Mouse (Mus musculus): ENCODE measurements around the gene Gm21915. TPM values are rescaled to one million over a fixed set of nuclear protein-coding genes. Genes with fewer than 3 reads are reported as not detected.

The Gm21915 gene
- not detected in 2 replicates for polyA plus RNA-seq (2012; rRNA removed)

GRCm38 (mm10) chr9:40670313-40670712, at the start of gene Gm21915:
Gm21915 (plus strand) TSS chr9:40670613.
- Histone ChIP-seq H3K4me3 (ENCODE audit: insufficient read depth, low read length) (no peak within 1 kb of the TSS), H3K4me1 (ENCODE audit: control insufficient read depth, insufficient read depth, low read length) (peaks cover 2% of the 10 kb centered on the region; the same call in 1 of the 2 replicates), H3K27ac (ENCODE audit: insufficient read depth, low read length) (no peak within 1 kb of the TSS)
- TF ChIP-seq POLR2A (IDR thresholded peaks at IDR 0.05; ENCODE audit: extremely low read depth, insufficient read depth, low read length) = no peak
- no peak for TF ChIP-seq CTCF (IDR thresholded peaks at IDR 0.05; ENCODE audit: extremely low read depth, insufficient read depth, low read length)

DNA sequence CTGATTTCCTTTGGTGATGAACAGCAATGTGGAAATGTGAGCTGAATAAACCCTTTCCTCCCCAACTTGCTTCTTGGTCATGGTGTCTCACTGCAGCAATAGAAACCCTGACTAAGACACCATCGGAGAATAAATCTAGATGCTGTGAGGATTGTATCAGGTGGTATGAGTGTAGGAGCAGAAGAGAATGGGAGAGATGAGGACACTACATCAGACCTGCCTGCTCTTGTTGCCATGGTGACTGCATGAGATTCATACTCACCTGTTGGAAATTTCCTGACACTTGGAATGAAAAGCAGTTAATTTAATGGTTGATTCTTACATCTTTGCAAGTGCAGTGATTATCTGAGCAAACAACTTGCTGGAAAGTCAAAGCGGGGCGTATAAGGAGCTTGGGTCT, 48.1 kb upstream of the Gm21915 start:
- TF ChIP-seq CTCF (IDR thresholded peaks at IDR 0.05; ENCODE audit: extremely low read depth, insufficient read depth, low read length) (no peak), POLR2A (IDR thresholded peaks at IDR 0.05; ENCODE audit: extremely low read depth, insufficient read depth, low read length) (no peak)
- no peak overlapping the region for H3K27ac ChIP-seq (ENCODE audit: insufficient read depth, low read length)
- no peak overlapping the region for H3K4me3 ChIP-seq (ENCODE audit: insufficient read depth, low read length)

GRCm38 (mm10) chr9:40622793-40623192, 47.6 kb upstream of the Gm21915 start:
- Histone ChIP-seq H3K27ac (ENCODE audit: insufficient read depth, low read length) (no peak overlapping the region), H3K4me3 (ENCODE audit: insufficient read depth, low read length) (no peak overlapping the region), H3K4me1 (ENCODE audit: control insufficient read depth, insufficient read depth, low read length) (0 out of 2 replicates have a peak, but pooled peaks cover 1% of the 10 kb centered on the region)
- TF ChIP-seq CTCF (IDR thresholded peaks at IDR 0.05; ENCODE audit: extremely low read depth, insufficient read depth, low read length) = no peak

More for the DNA sequence above, 48.1 kb upstream of the Gm21915 start:
- 0 out of 2 replicates have a peak, but pooled peaks cover 1% of the 10 kb centered on the region for H3K4me1 ChIP-seq (ENCODE audit: control insufficient read depth, insufficient read depth, low read length)

GRCm38 (mm10) chr9:40625341-40625740, 45.1 kb upstream of the Gm21915 start:
- Histone ChIP-seq H3K4me3 (ENCODE audit: insufficient read depth, low read length) (no peak overlapping the region), H3K27ac (ENCODE audit: insufficient read depth, low read length) (no peak overlapping the region), H3K4me1 (ENCODE audit: control insufficient read depth, insufficient read depth, low read length) (0 out of 2 replicates have a peak, but pooled peaks cover 1% of the 10 kb centered on the region)
- no peak for TF ChIP-seq CTCF (IDR thresholded peaks at IDR 0.05; ENCODE audit: extremely low read depth, insufficient read depth, low read length)
- no peak for TF ChIP-seq POLR2A (IDR thresholded peaks at IDR 0.05; ENCODE audit: extremely low read depth, insufficient read depth, low read length)

DNA sequence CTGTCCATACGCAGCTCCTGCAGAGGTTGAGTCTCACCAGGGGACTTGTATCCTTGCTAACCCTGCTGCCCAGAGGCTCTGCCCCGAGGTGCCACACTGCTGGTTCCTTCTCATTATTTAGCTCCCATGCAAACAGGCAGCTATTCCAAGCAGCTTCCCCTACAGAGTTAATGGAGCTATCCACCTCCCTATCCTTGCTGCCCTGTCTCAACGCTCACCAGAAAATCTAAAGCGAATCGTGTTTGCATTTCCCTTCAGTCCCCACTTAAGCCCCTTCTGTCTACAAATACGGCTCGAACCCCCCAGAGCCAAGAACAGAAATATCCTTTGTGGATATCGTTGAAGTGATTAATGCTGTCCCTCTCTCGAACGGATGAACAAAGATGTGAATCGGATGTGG, 43.8 kb upstream of the Gm21915 start:
- no peak overlapping the region for H3K27ac ChIP-seq (ENCODE audit: insufficient read depth, low read length)
- no peak for TF ChIP-seq CTCF (IDR thresholded peaks at IDR 0.05; ENCODE audit: extremely low read depth, insufficient read depth, low read length)
- TF ChIP-seq POLR2A (IDR thresholded peaks at IDR 0.05; ENCODE audit: extremely low read depth, insufficient read depth, low read length) = no peak
- 0 out of 2 replicates have a peak, but pooled peaks cover 1% of the 10 kb centered on the region for H3K4me1 ChIP-seq (ENCODE audit: control insufficient read depth, insufficient read depth, low read length)
- H3K4me3 ChIP-seq (ENCODE audit: insufficient read depth, low read length) = no peak overlapping the region

DNA sequence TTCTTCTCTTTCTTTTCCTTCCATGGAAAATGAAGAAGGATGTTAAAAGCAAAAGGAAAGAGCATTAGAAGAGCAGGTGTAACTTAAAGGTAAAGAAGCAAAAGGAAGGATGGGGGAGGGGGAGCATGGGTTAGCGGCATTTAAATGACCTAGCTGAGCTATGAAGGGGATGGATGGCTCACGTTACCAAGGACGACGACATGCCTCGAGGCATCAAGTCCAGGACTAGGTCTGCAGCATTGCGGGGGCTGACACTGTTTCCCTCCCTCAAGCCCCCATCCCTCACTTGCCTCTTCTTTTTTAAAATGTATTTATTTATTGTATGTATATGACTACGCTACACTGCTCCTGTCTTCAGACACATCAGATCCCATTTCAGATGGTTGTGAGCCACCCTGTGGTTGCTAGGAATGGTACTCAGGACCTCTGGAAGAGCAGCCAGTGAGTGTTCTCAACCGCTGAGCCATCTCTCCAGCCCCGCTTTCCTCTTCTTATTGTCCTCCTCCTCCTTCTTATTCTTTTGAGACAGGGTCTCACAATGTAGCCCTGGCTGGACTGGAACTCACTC, 43.2 kb upstream of the Gm21915 start:
- no peak overlapping the region for H3K27ac ChIP-seq (ENCODE audit: insufficient read depth, low read length)
- H3K4me3 ChIP-seq (ENCODE audit: insufficient read depth, low read length) = no peak overlapping the region
- H3K4me1 ChIP-seq (ENCODE audit: control insufficient read depth, insufficient read depth, low read length) = 0 out of 2 replicates have a peak, but pooled peaks cover 1% of the 10 kb centered on the region
- TF ChIP-seq CTCF (IDR thresholded peaks at IDR 0.05; ENCODE audit: extremely low read depth, insufficient read depth, low read length) (no peak), POLR2A (IDR thresholded peaks at IDR 0.05; ENCODE audit: extremely low read depth, insufficient read depth, low read length) (no peak)

DNA sequence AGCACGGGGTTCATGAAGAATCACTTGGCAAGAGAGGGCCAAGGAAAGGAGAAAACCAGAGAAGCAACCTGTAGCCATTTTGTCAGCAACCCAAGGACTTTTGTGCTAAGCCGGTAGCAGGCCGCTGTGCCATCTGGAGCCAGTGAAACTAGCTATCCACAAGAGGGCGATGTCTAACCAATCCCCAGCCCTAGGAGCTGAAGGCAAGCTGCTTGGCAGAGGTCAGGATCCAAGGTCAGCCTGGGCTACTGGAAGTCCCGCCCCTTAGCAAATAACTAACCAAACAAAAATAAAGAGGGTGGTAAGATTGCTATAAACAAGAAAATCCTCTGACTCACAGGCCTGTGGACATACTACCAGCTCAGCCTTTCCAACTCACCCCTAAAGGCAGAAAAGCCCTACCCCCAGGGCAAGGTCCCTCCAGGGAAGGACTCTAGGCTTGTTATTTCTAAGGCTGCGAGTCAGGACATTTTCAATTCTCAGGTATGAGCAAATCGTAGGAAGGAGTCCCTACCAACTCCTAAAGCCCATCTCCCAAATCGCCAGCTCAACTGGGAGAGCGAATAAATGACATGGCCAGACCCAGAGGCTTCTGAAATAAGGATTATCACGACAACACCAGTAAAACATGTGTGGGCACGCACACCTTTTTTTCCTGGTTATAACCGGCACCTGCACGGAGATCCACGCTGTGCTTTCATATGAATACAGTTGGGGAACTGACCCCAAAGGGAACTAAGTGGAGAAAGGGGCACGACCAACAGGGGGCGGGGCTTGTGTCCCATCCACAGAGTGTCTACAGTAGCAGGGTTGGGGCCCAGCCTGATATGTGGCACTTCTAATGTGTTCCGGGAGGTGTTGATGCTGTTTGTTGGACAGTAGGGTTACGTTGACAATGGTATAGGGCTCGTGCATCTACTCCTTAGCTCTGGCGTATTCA, 42.0 kb upstream of the Gm21915 start:
- no peak overlapping the region for H3K27ac ChIP-seq (ENCODE audit: insufficient read depth, low read length)
- no peak overlapping the region for H3K4me3 ChIP-seq (ENCODE audit: insufficient read depth, low read length)
- H3K4me1 ChIP-seq (ENCODE audit: control insufficient read depth, insufficient read depth, low read length) = 0 out of 2 replicates have a peak, but pooled peaks cover 1% of the 10 kb centered on the region
- peak; percentile 78 for TF ChIP-seq CTCF (IDR thresholded peaks at IDR 0.05; ENCODE audit: extremely low read depth, insufficient read depth, low read length)
- no peak for TF ChIP-seq POLR2A (IDR thresholded peaks at IDR 0.05; ENCODE audit: extremely low read depth, insufficient read depth, low read length)

DNA sequence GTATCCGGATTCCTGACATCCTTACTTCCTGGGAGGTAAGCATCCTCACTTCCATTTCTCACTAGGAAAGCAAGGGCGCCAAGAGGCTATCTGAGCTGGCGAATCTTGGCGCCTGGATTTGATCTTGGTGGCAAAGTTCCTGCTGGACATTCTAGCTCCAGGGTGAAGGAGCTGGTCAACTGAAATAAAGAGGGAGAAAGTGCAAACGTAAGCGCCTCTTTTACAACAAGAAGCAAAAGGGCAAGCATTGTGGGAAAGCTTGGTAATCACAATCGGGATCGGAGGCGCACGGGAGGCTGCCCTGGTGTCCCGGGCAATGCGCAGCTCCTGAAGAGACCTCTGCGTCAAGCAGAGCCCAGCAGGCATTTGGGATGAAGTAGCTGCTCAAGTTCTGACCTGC, 41.0 kb upstream of the Gm21915 start:
- Histone ChIP-seq H3K4me3 (ENCODE audit: insufficient read depth, low read length) (no peak overlapping the region), H3K4me1 (ENCODE audit: control insufficient read depth, insufficient read depth, low read length) (0 out of 2 replicates have a peak, but pooled peaks cover 1% of the 10 kb centered on the region), H3K27ac (ENCODE audit: insufficient read depth, low read length) (peak overlapping the region; percentile 65; the same call in 1 of the 2 replicates)
- TF ChIP-seq CTCF (IDR thresholded peaks at IDR 0.05; ENCODE audit: extremely low read depth, insufficient read depth, low read length) (no peak), POLR2A (IDR thresholded peaks at IDR 0.05; ENCODE audit: extremely low read depth, insufficient read depth, low read length) (no peak)

- H3K4me1 ChIP-seq (ENCODE audit: control insufficient read depth, insufficient read depth, low read length) = 0 out of 2 replicates have a peak, but pooled peaks cover 1% of the 10 kb centered on the region
- no peak for TF ChIP-seq POLR2A (IDR thresholded peaks at IDR 0.05; ENCODE audit: extremely low read depth, insufficient read depth, low read length)
- no peak for TF ChIP-seq CTCF (IDR thresholded peaks at IDR 0.05; ENCODE audit: extremely low read depth, insufficient read depth, low read length)
- H3K4me3 ChIP-seq (ENCODE audit: insufficient read depth, low read length) = no peak overlapping the region
- peak overlapping the region; percentile 1; the same call in 1 of the 2 replicates for H3K27ac ChIP-seq (ENCODE audit: insufficient read depth, low read length)
Measured at GRCm38 (mm10) chr9:40631101-40631500, 39.3 kb upstream of the Gm21915 start.
